Mouse (Mus musculus) layer of hippocampus, adult 18-20 months (tissue): ENCODE data around the gene Ptchd4. TPM values are rescaled to one million over a fixed set of nuclear protein-coding genes. Genes with fewer than 3 reads are reported as not detected.

ENCODE experiments used
- DNase-seq, 2 experiments: peaks; one replicate each; pipeline ENCODE4 v3.0.0; 2022; ENCODE audit warnings: low spot score in 2 of 2
- long read RNA-seq: library from polyadenylated mRNA; stranded (forward); transcript quantifications from one replicate; pipeline ENCODE4 v2.0.0, GENCODE M21; 2021
- total RNA-seq, 2 experiments: library from RNA; stranded (reverse); gene quantifications; 2 replicates each; pipeline ENCODE4 v1.2.3; 2021

Gene Ptchd4
- total RNA-seq: 10 to 100 TPM in 1 of 2 experiments, 1 to 10 TPM in 1; 8.6 to 11.9 TPM
- long read RNA-seq, partial matches to known transcripts: 1 of 4 reads
- long read RNA-seq, other reads (novel, unspliced or antisense): 3 of 4 reads

DNA sequence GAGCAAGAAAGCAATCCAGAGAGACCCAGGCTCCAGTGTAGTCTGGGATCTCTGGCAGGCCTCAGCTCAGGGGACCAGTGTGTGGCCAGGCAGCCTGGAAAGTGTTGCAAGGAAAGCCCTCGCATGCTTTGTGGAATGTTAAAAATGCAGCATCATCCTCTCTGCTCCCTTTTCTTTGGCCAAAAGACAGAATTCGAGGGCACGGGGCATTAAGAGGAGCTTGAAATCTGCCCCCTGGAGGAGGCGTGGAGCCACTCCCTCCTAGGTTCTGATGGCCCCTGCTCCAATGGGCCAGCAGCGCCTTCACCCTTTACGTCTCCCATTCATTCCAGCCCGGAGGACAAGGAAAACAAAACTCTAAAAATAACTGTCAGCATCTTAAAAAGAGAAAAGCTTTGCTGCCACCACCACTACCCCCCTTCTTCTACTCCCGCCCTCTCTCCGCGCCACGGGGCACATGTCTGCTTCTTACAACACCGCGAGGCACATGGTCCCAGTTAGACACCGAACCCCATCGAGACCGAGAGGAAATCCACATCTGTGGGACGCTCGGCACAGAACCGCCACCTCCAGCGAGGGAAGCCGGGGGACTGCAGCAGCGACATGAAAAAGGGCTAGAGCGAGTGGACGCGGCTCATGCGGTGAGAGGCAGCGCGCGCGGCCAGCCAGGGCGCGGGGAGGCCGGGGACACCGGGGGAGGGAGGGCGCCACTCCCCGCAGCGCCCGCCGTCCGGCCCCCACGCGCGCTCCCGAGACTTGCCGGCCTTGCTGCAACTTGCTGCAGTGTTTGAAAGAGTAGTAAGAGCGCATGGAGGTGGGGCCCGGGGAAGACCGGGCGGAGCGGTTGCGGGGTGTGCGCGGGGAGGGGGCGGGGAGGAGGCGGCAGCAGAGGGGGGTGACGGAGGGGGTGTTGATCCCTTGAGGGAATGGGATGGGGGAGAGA, at the start of gene Ptchd4:
Gene Ptchd4 (plus strand): TSS at position 279 of the 943 bp plus-strand sequence.
- DNase-seq: peak; percentile 18 to 48

- peak; percentile 32 to 82 for DNase-seq
Measured at GRCm38 (mm10) chr17:42276861-42277260, 38.9 kb upstream of the Ptchd4 start.

DNA sequence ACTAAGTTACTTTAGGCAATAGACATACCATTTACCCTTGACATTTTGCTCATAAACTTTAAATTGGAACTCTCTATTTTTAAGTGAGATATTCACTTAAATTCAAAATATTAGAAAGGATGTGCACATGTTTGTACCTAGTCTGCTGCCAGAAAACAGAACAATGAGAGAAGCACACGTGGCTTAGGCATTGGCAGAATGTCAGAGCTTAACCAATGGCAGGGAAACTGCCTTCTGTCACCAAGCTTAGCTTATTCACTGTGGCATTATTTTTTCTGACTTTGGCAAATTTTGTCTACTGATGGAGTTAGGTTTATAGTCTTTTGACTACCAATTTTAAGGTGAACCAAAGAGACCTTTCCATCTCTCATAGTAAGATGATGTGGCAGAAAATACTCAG, 31.4 kb upstream of the Ptchd4 start:
- peak; percentile 18 to 84 for DNase-seq

GRCm38 (mm10) chr17:42286255-42286654, 29.5 kb upstream of the Ptchd4 start:
- no peak for DNase-seq

DNA sequence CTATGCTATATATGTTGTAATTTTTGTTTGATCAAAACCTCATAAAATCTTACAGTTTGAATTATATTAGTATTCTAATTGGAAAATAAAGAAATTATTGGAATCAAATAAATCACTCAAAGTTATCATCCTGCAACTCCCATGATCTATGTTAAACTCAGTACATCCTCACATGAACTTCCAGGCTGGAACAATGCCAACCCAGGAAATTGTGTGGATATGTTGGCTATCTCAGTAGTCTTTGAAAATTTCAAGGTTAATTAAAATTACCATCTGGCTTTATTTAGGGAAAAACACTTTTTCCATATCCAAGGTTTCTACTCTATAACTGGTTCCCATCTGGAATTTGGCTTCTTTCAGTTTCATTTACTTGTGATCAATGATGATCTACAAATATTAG, 25.4 kb upstream of the Ptchd4 start:
- DNase-seq: no peak

GRCm38 (mm10) chr17:42291793-42292192, 24.0 kb upstream of the Ptchd4 start:
- DNase-seq: no peak

DNA sequence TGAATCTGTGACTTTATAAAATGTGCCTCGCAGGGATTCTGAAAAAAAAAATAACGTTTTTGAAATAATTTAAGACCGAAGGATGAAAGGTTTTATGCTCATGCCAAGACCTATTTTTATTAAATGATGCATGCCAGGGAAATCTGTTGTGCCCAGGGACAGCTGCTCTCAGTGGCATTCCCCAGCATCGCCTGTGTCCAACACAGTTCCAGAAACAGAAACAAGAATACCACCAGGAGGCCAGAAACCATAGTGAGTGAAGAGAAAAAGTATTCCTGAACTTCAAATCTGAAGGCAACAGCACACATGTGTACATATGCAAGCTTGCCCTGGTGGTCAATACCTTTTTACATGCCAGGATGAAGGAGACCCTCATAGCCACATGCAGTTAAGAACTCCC, 17.8 kb upstream of the Ptchd4 start:
- DNase-seq: peak in 1 of 2 experiments; percentile 18

- no peak for DNase-seq
Measured at GRCm38 (mm10) chr17:42299681-42300080, 16.1 kb upstream of the Ptchd4 start.

DNA sequence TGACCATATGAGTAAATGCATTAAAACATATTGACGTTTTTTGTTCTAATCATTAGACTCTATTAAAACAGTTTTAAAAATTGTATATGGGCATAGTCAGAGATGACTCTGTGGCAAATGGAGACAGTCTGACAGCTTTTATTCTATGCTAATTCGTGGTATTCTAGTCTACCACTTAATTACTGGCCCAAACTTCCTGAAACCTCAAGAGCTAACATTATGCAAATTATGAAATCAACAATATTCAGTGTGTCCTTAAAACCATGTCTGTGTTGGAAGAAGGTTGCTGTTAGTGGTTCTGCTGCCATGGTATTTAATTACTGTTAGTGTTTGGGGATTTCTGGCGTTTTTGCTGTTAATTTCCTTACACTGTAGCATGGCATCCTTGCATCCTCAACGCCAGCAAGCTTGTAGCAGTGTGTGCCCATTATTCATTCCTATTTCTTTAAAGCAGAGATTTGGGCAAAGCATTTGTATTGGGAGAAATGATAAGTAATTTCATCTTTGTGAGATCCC, 12.6 kb upstream of the Ptchd4 start:
- DNase-seq: no peak

- DNase-seq: peak in 1 of 2 experiments; percentile 35
Measured at GRCm38 (mm10) chr17:42304262-42304661, 11.5 kb upstream of the Ptchd4 start.

DNA sequence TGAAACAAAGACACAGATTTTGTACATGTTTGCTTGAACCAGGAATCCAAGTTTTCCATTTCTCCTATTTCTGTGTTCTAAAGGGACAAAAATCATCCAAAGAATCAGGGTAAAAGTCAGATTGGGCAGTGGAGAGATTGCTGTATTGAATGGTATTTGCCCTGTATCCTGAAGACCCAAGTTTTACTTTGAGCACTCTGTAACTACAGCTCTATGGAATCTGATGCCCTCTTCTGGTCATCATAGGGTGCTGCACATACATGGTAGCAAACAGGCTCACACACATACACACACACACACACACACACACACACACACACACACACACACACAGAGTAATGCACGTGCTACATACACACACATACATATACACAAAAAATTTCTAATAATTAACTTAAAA, 8.7 kb upstream of the Ptchd4 start:
- DNase-seq: no peak

GRCm38 (mm10) chr17:42310136-42310535, 5.6 kb upstream of the Ptchd4 start:
- no peak for DNase-seq

GRCm38 (mm10) chr17:42316612-42316982, 850 bp downstream of the Ptchd4 start:
- DNase-seq: peak; percentile 14 to 41

GRCm38 (mm10) chr17:42335787-42336186, 20.0 kb downstream of the Ptchd4 start:
- no peak for DNase-seq

DNA sequence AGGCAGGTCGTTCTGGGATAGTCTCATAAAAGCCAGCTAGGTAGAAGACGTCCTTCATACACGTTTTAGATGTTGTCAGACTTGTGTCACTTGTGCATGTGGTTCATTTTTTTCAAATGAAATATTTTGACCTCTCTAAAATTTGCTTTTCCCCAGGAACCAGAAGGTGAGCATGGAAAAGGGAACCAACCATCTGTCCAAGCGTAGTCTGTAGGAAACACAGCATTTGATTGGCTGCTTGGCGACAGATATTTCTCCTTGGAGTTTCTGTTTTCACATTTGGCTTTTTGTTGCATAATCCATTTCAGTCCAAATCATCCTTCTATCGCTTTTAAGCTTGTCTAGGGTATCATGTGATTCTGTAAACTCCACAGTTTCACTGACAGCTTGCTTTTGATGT, 20.8 kb downstream of the Ptchd4 start:
- DNase-seq: peak; percentile 13 to 66

GRCm38 (mm10) chr17:42346027-42346426, 30.3 kb downstream of the Ptchd4 start:
- DNase-seq: peak in 1 of 2 experiments; percentile 35

GRCm38 (mm10) chr17:42358481-42358880, 42.7 kb downstream of the Ptchd4 start:
- DNase-seq: peak; percentile 27 to 79

DNA sequence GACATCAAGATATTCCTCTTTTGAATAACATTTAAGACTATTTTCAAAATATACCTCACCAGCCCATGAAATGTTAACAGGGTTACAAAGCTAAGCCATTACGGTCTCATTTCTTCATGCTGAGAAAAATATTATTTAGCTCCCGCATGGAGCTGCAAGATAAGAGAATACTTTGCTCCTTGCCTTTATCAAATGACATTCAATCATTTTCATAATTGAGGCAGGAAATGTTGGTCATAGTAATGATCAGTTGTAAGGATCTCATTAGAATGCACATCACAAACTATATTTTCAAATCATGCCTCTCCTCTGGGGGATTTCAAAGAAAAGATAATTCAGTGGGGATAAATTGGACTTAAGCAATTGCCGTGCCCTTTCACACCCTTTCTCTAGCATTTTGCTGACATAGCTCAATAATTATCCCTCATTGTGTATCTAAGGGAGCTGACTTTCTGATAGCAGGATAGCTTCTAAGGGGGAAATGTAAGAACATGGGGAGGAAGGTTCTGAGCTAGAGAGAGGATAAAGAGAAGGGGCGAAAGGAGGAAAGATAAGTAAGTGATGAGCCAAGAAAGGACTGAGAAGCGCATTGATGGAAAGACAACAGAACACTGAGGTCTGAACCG, 47.5 kb downstream of the Ptchd4 start:
- no peak for DNase-seq

- no peak for DNase-seq
Measured at GRCm38 (mm10) chr17:42364716-42365115, 49.0 kb downstream of the Ptchd4 start.

- DNase-seq: peak; percentile 28 to 69
Measured at GRCm38 (mm10) chr17:42374881-42375280, 59.1 kb downstream of the Ptchd4 start.

- no peak for DNase-seq
Measured at GRCm38 (mm10) chr17:42393086-42393485, 77.3 kb downstream of the Ptchd4 start.

DNA sequence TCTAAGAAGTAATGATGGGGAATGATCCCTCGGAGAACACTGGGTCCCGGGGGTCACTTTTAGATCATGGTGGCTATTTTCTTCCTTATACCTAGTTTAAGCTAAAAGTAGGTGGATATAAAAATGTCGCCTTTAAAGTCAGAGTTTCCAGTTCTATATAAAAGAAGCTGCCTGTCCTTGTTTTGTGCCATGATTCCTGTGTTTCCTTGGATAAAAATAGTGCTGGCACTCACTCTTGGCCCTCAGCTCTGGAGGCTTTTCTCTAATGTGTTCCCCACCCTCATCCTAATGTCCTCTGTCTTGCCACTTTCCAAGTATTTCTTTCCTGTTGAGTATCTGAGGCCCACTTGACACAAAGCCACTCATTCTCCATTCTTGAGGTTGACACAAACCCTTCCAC, 79.6 kb downstream of the Ptchd4 start:
- DNase-seq: no peak
